Mouse (Mus musculus) heart, postnatal 4 days (tissue): ENCODE data around the gene Ywhag. TPM values are rescaled to one million over a fixed set of nuclear protein-coding genes. Genes with fewer than 3 reads are reported as not detected.

Experiments used
- DNase-seq: peaks from one replicate; pipeline ENCODE4 v3.0.0; 2021
- total RNA-seq, 2 experiments: library from RNA; stranded (reverse); gene quantifications; 2 replicates each; pipeline ENCODE4 v1.2.3; 2021

Ywhag gene
- total RNA-seq: 100 to 1,000 TPM; 285 to 292 TPM

GRCm38 (mm10) chr5:135934481-135935175 lies at the start of gene Ywhag:
TSS of gene Ywhag (minus strand) at chr5:135934616.
- DNase-seq: peak; percentile 99

GRCm38 (mm10) chr5:135982398-135982797 lies 48.0 kb upstream of the Ywhag start:
- DNase-seq: peak; percentile 82

GRCm38 (mm10) chr5:135979904-135980303 lies 45.5 kb upstream of the Ywhag start, which contains the start of gene Zp3:
TSS of gene Zp3 (plus strand) at chr5:135980099.
- DNase-seq: no peak

- DNase-seq: no peak
These were observed 45.0 kb upstream of the Ywhag start for GRCm38 (mm10) chr5:135979381-135979780.

GRCm38 (mm10) chr5:135975893-135976668 lies 41.7 kb upstream of the Ywhag start:
- no peak for DNase-seq

- no peak for DNase-seq
These were observed 39.9 kb upstream of the Ywhag start, which contains the start of gene Ssc4d for GRCm38 (mm10) chr5:135974365-135974764. TSS of gene Ssc4d (minus strand) at chr5:135974531.

- no peak for DNase-seq
These were observed 37.5 kb upstream of the Ywhag start for GRCm38 (mm10) chr5:135971876-135972275.

- no peak for DNase-seq
These were observed 35.8 kb upstream of the Ywhag start for GRCm38 (mm10) chr5:135970247-135970646.

GRCm38 (mm10) chr5:135968781-135969180 lies 34.4 kb upstream of the Ywhag start:
- DNase-seq: peak; percentile 64

- DNase-seq: no peak
These were observed 32.5 kb upstream of the Ywhag start for GRCm38 (mm10) chr5:135966866-135967265.

GRCm38 (mm10) chr5:135965501-135965930 lies 31.1 kb upstream of the Ywhag start:
- DNase-seq: peak; percentile 48

- DNase-seq: no peak
These were observed 28.8 kb upstream of the Ywhag start for GRCm38 (mm10) chr5:135963280-135963627.

GRCm38 (mm10) chr5:135962492-135963279 lies 28.3 kb upstream of the Ywhag start:
- peak; percentile 98 for DNase-seq

- DNase-seq: no peak
These were observed 27.7 kb upstream of the Ywhag start for GRCm38 (mm10) chr5:135962125-135962491.

- no peak for DNase-seq
These were observed 26.7 kb upstream of the Ywhag start for GRCm38 (mm10) chr5:135960909-135961635.

GRCm38 (mm10) chr5:135959911-135960310 lies 25.5 kb upstream of the Ywhag start:
- no peak for DNase-seq

GRCm38 (mm10) chr5:135958367-135958766 lies 24.0 kb upstream of the Ywhag start:
- no peak for DNase-seq

- peak; percentile 95 for DNase-seq
These were observed 23.0 kb upstream of the Ywhag start for GRCm38 (mm10) chr5:135957207-135957974.

GRCm38 (mm10) chr5:135956300-135957206 lies 22.1 kb upstream of the Ywhag start:
- DNase-seq: no peak

- DNase-seq: no peak
These were observed 18.4 kb upstream of the Ywhag start for GRCm38 (mm10) chr5:135952830-135953229.
